Mouse (Mus musculus): ENCODE results near the gene Gm17467.
"Not testable (repeated sequence)": the region's sequence is repeated elsewhere in the genome, so short reads cannot be mapped to it uniquely, and the experiment has no call there.

Gene Gm17467

GRCm38 (mm10) chrX:123704691-123705090 is at the start of gene Gm17467:
Gene Gm17467 (minus strand): TSS chrX:123704791.
- not testable (repeated sequence) for DNase-seq

All from cerebellum, adult 11-12 months (tissue).